Comparison of ENCODE assay signal across 11 mouse cellular contexts in the genomic region with DNA sequence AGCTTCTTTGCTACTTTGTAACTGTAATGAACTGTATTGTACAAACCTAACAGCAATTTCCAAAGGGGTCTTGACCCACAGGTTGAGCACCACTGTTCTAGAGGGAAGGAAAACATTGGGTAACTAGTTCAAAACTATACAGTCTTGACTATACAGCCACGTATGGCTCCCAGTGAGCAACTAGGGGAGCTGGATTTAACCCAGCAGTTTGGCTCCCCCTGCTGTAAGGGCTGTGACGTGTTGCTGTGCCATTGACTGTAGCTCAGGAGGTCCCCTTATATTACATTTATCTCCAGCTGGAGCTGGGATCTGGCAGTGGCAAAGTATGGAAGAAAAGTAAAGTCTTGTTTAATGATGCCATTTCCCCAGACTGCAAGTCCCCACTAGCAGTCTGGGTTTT. TPM values are rescaled to one million over a fixed set of nuclear protein-coding genes. Genes with fewer than 3 reads are reported as not detected.
DNase-seq lines count a peak whose midpoint lies in the region; ATAC-seq and TF ChIP-seq lines count a peak whose summit lies in the region.
"Had no signal": no experiment of that assay in that cellular context is flagged by ENCODE, and none has a peak within 500 bp of the region (broad histone marks: within the 10 kb centered on the region; RNA-seq: fewer than 3 reads in every experiment).

No protein-coding gene starts in this region.

- H3K9me3 ChIP-seq in liver, embryonic 11.5 days (ENCODE audit: control insufficient read depth, low read length), result no peaks in the 10 kb centered on the region
- no peaks in the 10 kb centered on the region for H3K9me3 ChIP-seq in stomach, postnatal 0 days (ENCODE audit: control insufficient read depth, low read length)
- H3K9me3 ChIP-seq: embryonic facial prominence, embryonic 12.5 days; hindbrain, embryonic 10.5 days had no signal

- no peaks in the 10 kb centered on the region for H3K79me2 ChIP-seq in liver, adult 2 months (ENCODE audit: control insufficient read depth, insufficient read depth, low read length)

- ATAC-seq in CD4-positive, CD25-positive, alpha-beta regulatory T cell, adult 4 months, result no peak
- no peak for ATAC-seq in liver, embryonic 11.5 days (replicated peaks; ENCODE audit: low FRiP score)
- ATAC-seq in stomach, postnatal 0 days (ENCODE audit: low FRiP score, low TSS enrichment), result no peak

- H3K36me3 ChIP-seq in liver, adult 2 months (ENCODE audit: control insufficient read depth, insufficient read depth, low read length), result no peaks in the 10 kb centered on the region
- H3K36me3 ChIP-seq in liver, embryonic 11.5 days (ENCODE audit: control insufficient read depth, insufficient read depth, low read length), result no peaks in the 10 kb centered on the region
- no peaks in the 10 kb centered on the region for H3K36me3 ChIP-seq in stomach, postnatal 0 days (ENCODE audit: control insufficient read depth, insufficient read depth, low read length)
- H3K36me3 ChIP-seq: embryonic facial prominence, embryonic 12.5 days; hindbrain, embryonic 10.5 days had no signal

- H3K4me3 ChIP-seq in liver, adult 2 months (ENCODE audit: insufficient read depth, low read depth, low read length), result no peak overlapping the region
- no peak overlapping the region for H3K4me3 ChIP-seq in liver, embryonic 11.5 days (ENCODE audit: low read depth, low read length)
- no peak overlapping the region for H3K4me3 ChIP-seq in stomach, postnatal 0 days (ENCODE audit: low read depth, low read length)
- H3K4me3 ChIP-seq: embryonic facial prominence, embryonic 12.5 days; hindbrain, embryonic 10.5 days had no signal

- 51% methylated on average over 2 of the region's 2 CpGs for WGBS in liver, adult 2 months
- 41% methylated on average over 2 of the region's 2 CpGs for WGBS in liver, embryonic 11.5 days
- WGBS in stomach, postnatal 0 days, result 35% methylated on average over 2 of the region's 2 CpGs

- H3K27me3 ChIP-seq in liver, adult 2 months (ENCODE audit: control insufficient read depth, insufficient read depth, low read length), result no peaks in the 10 kb centered on the region
- H3K27me3 ChIP-seq in liver, embryonic 11.5 days (replicated peaks; ENCODE audit: control insufficient read depth, insufficient read depth, low read length), result no peaks in the 10 kb centered on the region
- no peaks in the 10 kb centered on the region for H3K27me3 ChIP-seq in stomach, postnatal 0 days (ENCODE audit: control insufficient read depth, insufficient read depth, low read length)
- H3K27me3 ChIP-seq: embryonic facial prominence, embryonic 12.5 days had no signal

- peaks cover 4% of the 10 kb centered on the region; the same call in 1 of the 2 replicates for H3K4me1 ChIP-seq in liver, adult 2 months (ENCODE audit: control insufficient read depth, insufficient read depth, low read length)
- peaks cover 11% of the 10 kb centered on the region for H3K4me1 ChIP-seq in liver, embryonic 11.5 days (replicated peaks; ENCODE audit: control insufficient read depth, insufficient read depth, low read length)
- no peaks in the 10 kb centered on the region for H3K4me1 ChIP-seq in stomach, postnatal 0 days (replicated peaks; ENCODE audit: control insufficient read depth, insufficient read depth)

- peak; percentile 71 for TF ChIP-seq CTCF in liver, adult 2 months (IDR thresholded peaks at IDR 0.05; ENCODE audit: low read depth, low read length)
- TF ChIP-seq CTCF in stomach, postnatal 0 days (IDR thresholded peaks at IDR 0.05; ENCODE audit: low read depth), result peak; percentile 60

- no peak for TF ChIP-seq EP300 in stomach, postnatal 0 days (optimal IDR thresholded peaks at IDR 0.05)

- no peak overlapping the region for H3K9ac ChIP-seq in liver, adult 2 months (ENCODE audit: low read depth, low read length)
- no peak overlapping the region for H3K9ac ChIP-seq in liver, embryonic 11.5 days (ENCODE audit: low read depth, low read length)
- no peak overlapping the region for H3K9ac ChIP-seq in stomach, postnatal 0 days (ENCODE audit: low read length)
- H3K9ac ChIP-seq: embryonic facial prominence, embryonic 12.5 days had no signal

- DNase-seq in CD4-positive, CD25-positive, alpha-beta regulatory T cell, adult 2 months (ENCODE audit: low read depth, low spot score), result peak; percentile 44
- peak; percentile 16 for DNase-seq in liver, adult 2 months (ENCODE audit: extremely low read depth, low read depth, low spot score)
- DNase-seq in liver, embryonic 11.5 days (ENCODE audit: low spot score), result no peak
- DNase-seq in adrenal gland, postnatal 14 days, result peak; percentile 38
- DNase-seq in stomach, postnatal 0 days (ENCODE audit: low spot score), result peak; percentile 36
- no peak for DNase-seq in layer of hippocampus, postnatal 25 days (ENCODE audit: extremely low spot score in 1 of 2, low spot score in 1 of 2)
- no peak for DNase-seq in layer of hippocampus, adult 11-12 months (ENCODE audit: low spot score)

- no peak overlapping the region for H3K27ac ChIP-seq in liver, adult 2 months (replicated peaks; ENCODE audit: insufficient read depth, low read depth, low read length)
- no peak overlapping the region for H3K27ac ChIP-seq in liver, embryonic 11.5 days (ENCODE audit: low read depth, low read length)
- no peak overlapping the region for H3K27ac ChIP-seq in stomach, postnatal 0 days (replicated peaks)
- H3K27ac ChIP-seq: embryonic facial prominence, embryonic 12.5 days; hindbrain, embryonic 10.5 days; macrophage had no signal

- no peak for TF ChIP-seq POLR2A in liver, adult 2 months (IDR thresholded peaks at IDR 0.05; ENCODE audit: extremely low read depth, insufficient read depth, low read length)

- no peak overlapping the region for H3K4me2 ChIP-seq in liver, embryonic 11.5 days
- no peak overlapping the region for H3K4me2 ChIP-seq in stomach, postnatal 0 days (replicated peaks; ENCODE audit: low read depth)
- H3K4me2 ChIP-seq: embryonic facial prominence, embryonic 12.5 days had no signal

RNA-seq across cellular contexts. Expression of a gene that starts 4.9 kb away (rescaled TPM):
- 10 to 100 TPM; 22.8 to 35.5 TPM for polyA plus RNA-seq in CD4-positive, CD25-positive, alpha-beta regulatory T cell, adult 4 months (2017; shearing (Covaris generic))
- total RNA-seq in liver, adult 2 months (2014; rRNA removed), result 13.2 and 13.4 TPM in 2 replicates
- polyA plus RNA-seq in liver, adult 2 months (2012; rRNA removed), result 7.7 and 9.0 TPM in 2 replicates
- 20.2 and 21.2 TPM in 2 replicates for polyA plus RNA-seq in liver, embryonic 11.5 days (2014; fragmentation: Nextera tagmentation; extraction: Ambion mirVana)
- total RNA-seq in adrenal gland, postnatal 14 days (2021), result 15.7 and 16.7 TPM in 2 replicates
- polyA plus RNA-seq in stomach, postnatal 0 days (2015; fragmentation: Nextera tagmentation; extraction: Ambion mirVana), result 12.3 and 13.4 TPM in 2 replicates
- total RNA-seq in layer of hippocampus, postnatal 25 days (2021), result 10 to 100 TPM; 24.0 to 27.1 TPM

RNA-seq across cellular contexts. Expression of a gene that starts 28.4 kb away (rescaled TPM):
- not detected for polyA plus RNA-seq in CD4-positive, CD25-positive, alpha-beta regulatory T cell, adult 4 months (2017; shearing (Covaris generic))
- not detected in 2 replicates for total RNA-seq in liver, adult 2 months (2014; rRNA removed)
- not detected in 2 replicates for polyA plus RNA-seq in liver, adult 2 months (2012; rRNA removed)
- not detected in 2 replicates for polyA plus RNA-seq in liver, embryonic 11.5 days (2014; fragmentation: Nextera tagmentation; extraction: Ambion mirVana)
- 0.56 TPM in 1 of 2 replicates, not detected in the other for total RNA-seq in adrenal gland, postnatal 14 days (2021)
- 3.5 and 4.1 TPM in 2 replicates for polyA plus RNA-seq in stomach, postnatal 0 days (2015; fragmentation: Nextera tagmentation; extraction: Ambion mirVana)
- total RNA-seq in layer of hippocampus, postnatal 25 days (2021), result 1 to 10 TPM; 5.7 to 9.5 TPM
- polyA plus RNA-seq: macrophage had no signal

Comparison
In these comparisons a context has a peak if more than half of its experiments do, and no peak if none do; other contexts are left out.
1. DNase-seq: peak in CD4-positive, CD25-positive, alpha-beta regulatory T cell, adult 2 months (single experiment), liver, adult 2 months (single experiment), adrenal gland, postnatal 14 days (single experiment) and stomach, postnatal 0 days (single experiment); none in liver, embryonic 11.5 days (single experiment), layer of hippocampus, postnatal 25 days (0 of 2) and layer of hippocampus, adult 11-12 months (single experiment).